Mouse (Mus musculus): Measurements from ENCODE around the gene Fmn2.

Gene Fmn2

DNA sequence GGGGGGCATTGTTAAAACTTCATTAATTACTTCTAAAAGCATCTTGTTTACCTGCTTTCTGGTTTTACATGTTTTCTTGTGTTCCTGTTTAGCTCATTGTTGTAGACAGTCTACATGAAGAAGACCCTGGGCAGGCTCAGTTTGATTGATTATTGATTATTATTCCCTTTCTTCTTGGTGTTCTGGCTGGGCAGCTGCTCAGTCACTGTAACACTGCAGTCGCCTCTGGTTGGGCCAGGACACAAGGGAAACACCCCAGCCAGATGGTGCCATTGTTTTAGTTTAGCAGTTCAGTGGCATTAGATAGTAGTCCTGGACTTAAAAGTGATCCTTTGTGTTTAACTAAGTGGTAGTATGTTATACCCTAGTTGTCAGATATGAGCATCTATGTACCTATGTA lies 167.5 kb downstream of the Fmn2 start:
- DNase-seq, result no peak

DNA sequence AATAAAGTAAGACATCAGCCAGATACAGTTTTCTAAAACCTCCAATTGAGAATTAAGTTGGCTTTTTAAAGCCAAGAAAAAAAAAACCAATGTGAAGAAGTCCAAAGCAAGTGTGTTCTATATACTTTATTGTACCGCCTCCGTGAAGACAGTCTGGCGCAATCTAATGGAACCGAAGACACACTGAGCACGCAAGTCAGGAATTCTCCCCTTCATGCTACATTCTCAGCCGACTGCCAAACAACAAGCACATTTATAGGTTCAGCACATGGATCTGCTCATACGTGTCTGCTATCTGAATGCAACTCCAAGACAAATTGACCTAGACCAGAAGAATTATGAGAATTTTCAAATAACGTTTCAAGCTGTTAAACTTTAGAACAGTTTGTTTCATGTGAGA lies 169.2 kb downstream of the Fmn2 start:
- DNase-seq, result no peak

DNA sequence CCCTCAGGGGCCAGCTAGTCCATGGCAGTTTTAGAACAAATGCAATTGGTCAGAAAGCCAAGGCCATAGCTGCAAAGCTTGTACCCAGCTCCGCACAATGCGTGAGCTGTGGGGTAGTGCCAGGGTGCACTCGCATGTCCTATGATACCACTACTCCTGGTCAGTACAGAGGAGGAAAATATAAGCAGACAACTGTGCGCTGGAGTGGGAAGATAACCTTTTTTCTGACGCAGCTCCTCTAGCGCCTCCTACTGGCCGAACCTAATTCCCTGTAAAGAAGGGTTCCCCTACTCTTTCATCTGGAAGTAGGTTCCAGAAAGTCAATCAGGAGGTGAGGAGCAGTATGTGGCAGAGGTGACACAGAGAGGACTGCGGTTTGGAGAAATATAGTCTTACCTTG lies 173.0 kb downstream of the Fmn2 start:
- no peak for DNase-seq

DNA sequence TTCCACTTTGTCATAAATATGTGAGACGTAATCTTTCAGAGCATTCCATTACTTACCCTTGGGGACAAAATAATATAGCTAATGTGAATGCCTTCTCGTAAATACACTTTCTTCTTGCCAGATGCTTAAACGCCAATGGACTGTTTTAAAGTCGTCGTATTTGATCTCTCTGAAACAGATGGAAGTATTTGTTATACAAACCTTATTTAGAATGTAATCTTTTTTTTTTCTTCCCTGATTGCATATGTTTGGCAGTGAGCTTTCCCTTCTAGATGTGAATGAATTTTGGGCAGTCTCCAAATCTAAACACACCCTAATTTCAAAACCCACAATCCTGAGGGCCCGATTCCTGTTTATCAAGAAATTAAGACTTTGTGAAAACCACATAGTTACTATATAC lies 173.7 kb downstream of the Fmn2 start:
- no peak for DNase-seq

DNA sequence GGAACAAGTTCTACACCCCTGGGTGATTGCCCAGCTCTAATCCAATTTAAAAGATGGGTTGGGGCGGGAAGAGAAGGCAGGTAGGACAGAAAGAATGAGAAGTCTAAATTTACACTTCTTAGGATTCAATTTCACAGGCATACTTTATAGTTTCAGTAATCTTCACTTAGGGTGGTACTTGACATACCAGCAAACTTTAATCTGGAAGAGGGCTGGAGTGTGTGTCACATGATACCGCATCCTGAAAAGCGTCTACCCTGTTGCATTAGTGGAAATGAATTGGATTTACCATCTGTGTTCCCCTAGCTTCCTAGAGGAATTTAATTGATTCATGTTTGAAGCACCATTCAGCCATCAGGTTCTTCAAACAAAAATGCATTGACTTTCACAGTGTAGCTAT lies 174.6 kb downstream of the Fmn2 start:
- DNase-seq, result no peak

- DNase-seq, result no peak
Observed at GRCm38 (mm10) chr1:174677211-174677610, 175.6 kb downstream of the Fmn2 start.

GRCm38 (mm10) chr1:174689301-174689700 lies 187.7 kb downstream of the Fmn2 start:
- DNase-seq, result no peak

GRCm38 (mm10) chr1:174700871-174701270 lies 199.2 kb downstream of the Fmn2 start:
- DNase-seq, result no peak

DNA sequence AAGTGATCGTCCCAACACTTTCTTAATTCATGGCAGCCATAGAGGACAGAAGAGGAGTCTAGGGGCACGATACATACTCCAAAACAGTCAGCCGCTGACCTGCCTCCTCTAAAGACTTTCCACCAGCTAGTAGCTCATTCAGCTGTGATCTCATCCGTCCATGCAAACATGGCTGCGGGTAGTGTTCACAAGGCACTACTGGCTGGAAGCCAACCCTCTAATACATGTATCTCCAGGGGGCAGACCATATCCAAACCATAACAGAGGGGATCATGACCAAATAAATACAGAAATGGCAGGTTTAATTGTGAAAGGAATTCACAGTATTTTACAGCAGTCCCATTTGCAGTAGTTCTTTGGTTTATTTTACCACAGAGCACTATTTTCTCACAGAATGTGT lies 200.2 kb downstream of the Fmn2 start:
- no peak for DNase-seq

- DNase-seq, result no peak
Observed at GRCm38 (mm10) chr1:174703909-174704308, 202.3 kb downstream of the Fmn2 start.

- no peak for DNase-seq
Observed at GRCm38 (mm10) chr1:174719729-174720458, 218.3 kb downstream of the Fmn2 start.

DNA sequence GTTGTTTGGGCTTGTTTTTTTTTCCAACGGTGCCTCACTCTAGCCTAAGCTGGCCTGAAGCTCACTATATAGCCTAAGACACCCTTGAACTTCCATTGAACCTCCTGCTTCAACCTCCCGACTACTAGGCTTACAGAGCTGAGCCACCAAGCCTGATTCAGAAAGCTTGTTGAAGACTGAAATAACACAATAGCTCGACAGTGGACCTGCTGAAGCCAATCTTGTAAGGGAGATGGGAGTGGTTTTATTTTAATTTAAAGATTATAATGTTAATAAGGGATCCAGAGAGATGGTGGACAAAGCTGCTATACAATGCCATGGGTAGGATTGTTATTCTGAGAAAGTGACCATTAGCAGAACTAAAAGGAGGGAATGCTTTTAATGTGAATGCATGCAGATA lies 227.1 kb downstream of the Fmn2 start:
- DNase-seq, result no peak

GRCm38 (mm10) chr1:174732715-174733114 lies 231.1 kb downstream of the Fmn2 start:
- DNase-seq, result no peak

- no peak for DNase-seq
Observed at GRCm38 (mm10) chr1:174738958-174739357, 237.3 kb downstream of the Fmn2 start.

DNA sequence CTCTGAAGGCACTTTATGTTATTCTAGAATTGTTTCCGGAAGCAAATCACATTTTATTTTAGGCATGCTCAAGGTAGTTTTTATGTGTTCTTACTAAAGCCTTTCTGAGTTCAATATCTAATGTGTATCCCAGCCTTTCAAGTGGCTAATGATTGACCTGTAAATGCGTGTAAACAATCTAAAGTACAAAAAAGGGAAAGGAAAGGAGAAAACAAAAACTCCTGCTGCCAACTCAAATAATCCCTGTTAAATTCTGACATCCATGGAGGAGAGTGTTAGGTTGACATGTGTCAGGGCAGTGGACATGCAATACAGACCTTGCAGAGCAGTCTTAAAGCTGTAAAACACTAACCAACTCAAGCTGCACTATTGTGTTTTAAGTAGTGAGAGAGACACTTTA lies 241.0 kb downstream of the Fmn2 start:
- no peak for DNase-seq

DNA sequence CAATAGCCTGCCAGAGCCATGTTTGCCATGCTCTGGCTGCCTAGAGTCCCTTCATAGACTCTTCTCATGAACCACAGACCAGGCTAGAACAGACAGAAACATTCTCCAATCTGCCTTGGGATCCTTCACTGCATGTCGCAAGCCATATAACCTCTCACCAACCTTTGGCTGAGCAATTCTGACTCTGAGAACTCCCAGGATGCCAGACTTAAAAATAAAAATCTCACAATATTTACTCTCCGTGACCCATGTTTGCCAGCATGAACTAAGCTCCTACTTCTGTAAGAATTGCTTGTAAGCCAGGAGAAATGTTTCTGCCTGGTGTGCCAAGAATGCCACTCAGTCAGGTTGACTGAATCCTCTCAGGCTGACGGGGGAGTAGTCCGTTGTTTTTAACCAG lies 246.9 kb downstream of the Fmn2 start:
- DNase-seq, result no peak

GRCm38 (mm10) chr1:174750893-174751461 lies 249.4 kb downstream of the Fmn2 start:
- no peak for DNase-seq

GRCm38 (mm10) chr1:174759354-174759753 lies 257.7 kb downstream of the Fmn2 start:
- no peak for DNase-seq

DNA sequence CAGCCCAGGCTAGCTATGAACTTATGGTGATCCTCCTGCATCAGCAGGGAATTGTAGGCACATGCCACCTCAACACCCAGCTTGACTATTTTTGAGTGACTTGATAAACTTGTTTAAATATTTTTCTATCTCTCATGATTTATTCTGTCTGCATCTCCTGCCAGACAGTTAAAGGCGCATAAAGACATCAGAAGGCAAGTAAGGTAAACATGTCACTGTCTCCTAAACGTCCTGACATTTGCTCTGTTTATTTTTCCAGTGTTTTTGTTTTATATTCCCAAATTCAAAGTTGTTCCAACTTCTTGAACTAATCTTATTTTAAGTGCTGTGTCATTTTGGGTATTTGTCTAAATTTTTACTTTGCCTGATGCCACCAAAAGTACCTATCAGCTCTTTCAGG lies 264.1 kb downstream of the Fmn2 start:
- DNase-seq, result no peak

DNA sequence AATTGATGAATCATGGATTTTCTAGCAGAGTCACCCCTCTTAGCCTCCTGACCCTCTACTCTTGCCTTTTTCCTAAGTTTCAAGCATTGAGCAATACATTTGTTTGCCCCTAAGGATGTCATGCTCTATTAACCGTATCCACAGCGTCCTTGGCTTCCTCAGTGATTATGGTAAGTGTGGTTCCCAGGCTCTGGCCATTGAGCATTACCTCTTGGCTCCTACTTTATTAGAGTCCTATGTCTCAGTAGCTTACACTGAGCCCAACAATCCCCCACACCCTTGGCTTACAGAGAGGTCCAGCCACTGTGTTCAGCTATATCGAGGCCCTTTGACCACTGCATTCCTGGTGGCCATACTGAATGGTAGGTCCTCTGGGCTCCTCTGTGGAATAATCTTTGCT lies 265.2 kb downstream of the Fmn2 start:
- DNase-seq, result no peak

- DNase-seq, result no peak
Observed at GRCm38 (mm10) chr1:174771871-174772281, 270.3 kb downstream of the Fmn2 start.

GRCm38 (mm10) chr1:174781037-174781436 lies 279.4 kb downstream of the Fmn2 start:
- no peak for DNase-seq

DNA sequence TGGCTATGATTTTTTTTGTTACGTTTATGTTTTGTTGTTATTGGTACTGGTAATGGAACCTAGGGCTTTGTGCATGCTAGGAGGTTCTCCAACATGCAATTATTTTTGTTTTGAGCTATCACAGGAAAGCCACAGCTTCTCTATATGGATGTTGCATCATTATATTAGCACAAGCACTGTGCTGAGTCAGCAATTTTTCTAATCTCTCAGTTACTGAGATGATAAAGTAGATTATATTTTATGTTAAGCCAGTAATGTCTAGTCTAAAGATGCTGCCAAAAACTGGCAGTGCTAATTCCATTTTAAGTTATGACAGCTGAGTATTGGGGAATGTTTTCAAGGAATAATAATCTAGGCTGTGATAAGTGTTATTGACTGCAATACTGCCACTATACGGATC lies 287.0 kb downstream of the Fmn2 start:
- DNase-seq, result no peak

DNA sequence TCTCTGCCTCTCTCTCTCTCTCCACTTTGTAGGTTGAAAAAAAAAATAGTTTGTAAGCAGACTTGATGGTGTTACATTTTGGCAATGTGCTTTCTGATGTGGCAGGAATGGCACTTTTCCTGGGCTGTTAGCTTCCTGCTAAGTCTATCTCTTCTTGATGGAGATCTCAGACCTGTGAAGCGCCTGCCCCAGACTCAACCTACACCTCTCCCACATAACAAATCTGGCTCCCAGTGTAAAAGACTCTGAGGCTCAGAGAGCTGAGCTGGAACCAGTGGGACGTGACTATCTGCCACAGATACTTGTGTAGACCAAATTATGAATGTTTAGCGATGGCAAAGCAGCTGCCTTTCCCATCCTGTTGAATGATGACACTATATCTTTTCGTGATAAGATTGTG lies 310.2 kb downstream of the Fmn2 start:
- DNase-seq, result no peak

- no peak for DNase-seq
Observed at GRCm38 (mm10) chr1:174826562-174826961, 324.9 kb downstream of the Fmn2 start.

Measured in right cerebral cortex, postnatal 14 days (tissue).